Mouse (Mus musculus): ENCODE data around the gene Prr14. TPM values are rescaled to one million over a fixed set of nuclear protein-coding genes. Genes with fewer than 3 reads are reported as not detected.
"Not testable (repeated sequence)": the region's sequence is repeated elsewhere in the genome, so short reads cannot be mapped to it uniquely, and the experiment has no call there.

Gene Prr14
- polyA plus RNA-seq, 1 experiment from 2014 or later = 37.1 TPM

DNA sequence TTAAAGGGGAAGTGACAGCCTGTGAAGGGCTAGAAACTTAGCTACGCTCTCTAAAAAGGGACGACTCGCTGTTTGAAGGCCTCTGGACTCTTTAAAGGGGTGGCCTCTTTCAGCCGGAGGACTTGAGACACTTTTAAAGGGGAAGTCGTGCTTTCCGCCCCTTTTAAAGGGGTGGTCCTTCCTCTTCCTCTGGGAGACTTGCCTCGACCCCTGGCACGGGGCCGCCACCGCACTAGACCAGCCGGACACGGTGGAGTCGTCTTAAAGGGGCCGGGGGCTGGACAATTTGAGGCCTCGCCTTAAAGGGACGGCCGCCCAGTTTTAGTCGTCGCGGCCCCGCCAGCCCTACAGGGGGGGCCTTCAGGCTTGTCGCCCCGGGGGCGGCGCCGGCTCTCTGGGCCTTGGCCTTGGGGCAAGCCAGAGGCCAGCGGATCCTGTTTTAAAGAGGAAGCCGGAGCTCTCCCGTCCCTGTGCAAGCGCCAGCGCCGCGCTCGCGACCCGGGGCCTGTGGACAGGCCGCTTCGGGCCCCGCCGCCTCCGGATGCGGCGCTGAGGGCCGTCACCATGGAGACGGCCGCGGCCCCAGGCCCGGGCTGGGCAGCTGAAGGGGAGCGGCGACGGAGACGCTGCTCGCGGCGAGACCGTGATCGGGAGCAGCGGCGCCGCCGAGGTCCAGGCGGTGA is 19.4 kb downstream of the Prr14 start, which contains the start of gene Fbrs:
Gene Fbrs, plus strand, starts transcription at position 565 of the 683 bp plus-strand sequence.
- peak; percentile 98 for DNase-seq (ENCODE audit: low spot score)

DNA sequence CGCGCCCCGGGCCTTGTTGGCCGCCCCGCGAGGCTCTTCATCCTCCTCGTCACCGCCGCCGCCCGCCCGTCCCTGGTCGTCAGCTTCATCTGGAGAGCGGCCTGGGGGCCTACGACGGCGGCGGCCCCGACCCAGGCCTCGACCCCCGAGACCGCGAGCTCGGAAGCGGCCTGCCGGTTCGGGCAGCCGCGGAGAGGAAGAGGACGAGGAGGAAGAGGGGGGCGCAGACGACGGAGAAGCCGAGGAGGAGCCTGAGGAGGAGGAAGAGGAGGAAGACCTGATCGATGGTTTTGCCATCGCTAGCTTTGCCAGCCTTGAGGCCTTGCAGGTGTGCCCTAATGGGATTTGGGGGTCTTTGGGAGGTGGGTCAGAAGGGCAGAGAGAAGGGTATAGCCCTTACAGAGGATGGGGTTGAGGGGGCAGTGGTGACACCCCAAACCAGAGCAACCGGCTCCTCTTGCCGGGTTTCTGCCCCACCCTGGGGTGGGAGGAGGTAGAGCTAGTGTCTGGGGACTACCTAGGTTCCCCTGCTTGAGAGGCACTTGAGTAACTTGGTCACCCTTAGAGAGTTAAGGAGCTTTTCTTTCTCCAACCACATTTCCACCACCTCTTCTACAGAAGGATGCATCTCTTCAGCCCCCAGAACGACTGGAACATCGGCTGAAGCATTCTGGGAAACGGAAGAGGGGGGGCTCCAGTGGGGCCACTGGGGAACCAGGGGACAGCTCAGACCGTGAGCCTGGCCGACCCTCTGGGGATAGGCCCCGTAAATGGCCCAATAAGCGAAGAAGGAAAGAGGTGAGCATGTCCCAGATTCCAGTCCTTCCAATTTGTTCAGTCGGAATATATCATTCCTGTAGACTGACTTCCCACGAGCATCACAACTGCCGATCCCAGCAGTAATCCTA is 20.2 kb downstream of the Prr14 start:
- peak overlapping the region; percentile 98 for H3K4me3 ChIP-seq (replicated peaks; ENCODE audit: low read depth, low read length)
- TF ChIP-seq CTCF (IDR thresholded peaks at IDR 0.05; ENCODE audit: low read depth) = no peak
- H3K9me3 ChIP-seq (replicated peaks; ENCODE audit: low read length) = no peaks in the 10 kb centered on the region
- peak overlapping the region; percentile 78 for H3K4me2 ChIP-seq (ENCODE audit: low read length)
- peaks cover 29% of the 10 kb centered on the region for H3K36me3 ChIP-seq (ENCODE audit: insufficient read depth, low read length)
- H3K27me3 ChIP-seq (ENCODE audit: insufficient read depth, low read length) = no peaks in the 10 kb centered on the region
- 3% methylated on average over 47 of the region's 48 CpGs for WGBS
- H3K9ac ChIP-seq (ENCODE audit: low read depth, low read length) = peak overlapping the region; percentile 96
- DNase-seq (ENCODE audit: low spot score) = peak; percentile 31
- H3K27ac ChIP-seq = peak overlapping the region; percentile 98
- ATAC-seq (replicated peaks; ENCODE audit: low FRiP score, low read depth) = no peak
- peaks cover 10% of the 10 kb centered on the region; the same call in 1 of the 2 replicates for H3K4me1 ChIP-seq (replicated peaks; ENCODE audit: insufficient read depth, low read length)

More for the DNA sequence above, 19.4 kb downstream of the Prr14 start, which contains the start of gene Fbrs:
- under 1% methylated on average over 57 of the region's 62 CpGs for WGBS
- H3K4me3 ChIP-seq (replicated peaks; ENCODE audit: low read depth, low read length) = peak within 1 kb of the TSS; percentile 98
- TF ChIP-seq CTCF (IDR thresholded peaks at IDR 0.05; ENCODE audit: low read depth) = peak; percentile 5; the same call in 1 of the 2 replicates
- peak within 1 kb of the TSS; percentile 78 for H3K4me2 ChIP-seq (ENCODE audit: low read length)
- H3K36me3 ChIP-seq (ENCODE audit: insufficient read depth, low read length) = peaks cover 30% of the 10 kb centered on the region; the same call in 1 of the 2 replicates
- peak; percentile 77 for ATAC-seq (replicated peaks; ENCODE audit: low FRiP score, low read depth)
- H3K9me3 ChIP-seq (replicated peaks; ENCODE audit: low read length) = no peaks in the 10 kb centered on the region
- H3K9ac ChIP-seq (ENCODE audit: low read depth, low read length) = peak within 1 kb of the TSS; percentile 96
- H3K27ac ChIP-seq = peak within 1 kb of the TSS; percentile 98
- H3K27me3 ChIP-seq (ENCODE audit: insufficient read depth, low read length) = no peaks in the 10 kb centered on the region
- peaks cover 10% of the 10 kb centered on the region; the same call in 1 of the 2 replicates for H3K4me1 ChIP-seq (replicated peaks; ENCODE audit: insufficient read depth, low read length)

GRCm38 (mm10) chr7:127480321-127480720 is 20.9 kb downstream of the Prr14 start:
- Histone ChIP-seq H3K36me3 (ENCODE audit: insufficient read depth, low read length) (peaks cover 27% of the 10 kb centered on the region), H3K4me1 (replicated peaks; ENCODE audit: insufficient read depth, low read length) (peaks cover 10% of the 10 kb centered on the region; the same call in 1 of the 2 replicates), H3K4me2 (ENCODE audit: low read length) (peak overlapping the region; percentile 78), H3K27me3 (ENCODE audit: insufficient read depth, low read length) (no peaks in the 10 kb centered on the region), H3K4me3 (replicated peaks; ENCODE audit: low read depth, low read length) (peak overlapping the region; percentile 98), H3K9me3 (replicated peaks; ENCODE audit: low read length) (no peaks in the 10 kb centered on the region), H3K9ac (ENCODE audit: low read depth, low read length) (peak overlapping the region; percentile 96; the same call in 1 of the 2 replicates), H3K27ac (no peak overlapping the region; the same call in 1 of the 2 replicates)
- WGBS = 60% methylated on average over 2 of the region's 2 CpGs
- TF ChIP-seq CTCF (IDR thresholded peaks at IDR 0.05; ENCODE audit: low read depth) = no peak
- DNase-seq (ENCODE audit: low spot score) (no peak), ATAC-seq (replicated peaks; ENCODE audit: low FRiP score, low read depth) (no peak)

- Histone ChIP-seq H3K4me1 (replicated peaks; ENCODE audit: insufficient read depth, low read length) (peaks cover 2% of the 10 kb centered on the region; the same call in 1 of the 2 replicates), H3K4me3 (replicated peaks; ENCODE audit: low read depth, low read length) (no peak overlapping the region), H3K4me2 (ENCODE audit: low read length) (no peak overlapping the region), H3K9me3 (replicated peaks; ENCODE audit: low read length) (no peaks in the 10 kb centered on the region), H3K27ac (no peak overlapping the region), H3K36me3 (ENCODE audit: insufficient read depth, low read length) (peaks cover 53% of the 10 kb centered on the region), H3K27me3 (ENCODE audit: insufficient read depth, low read length) (no peaks in the 10 kb centered on the region), H3K9ac (ENCODE audit: low read depth, low read length) (no peak overlapping the region)
- DNase-seq (ENCODE audit: low spot score) (no peak), ATAC-seq (replicated peaks; ENCODE audit: low FRiP score, low read depth) (no peak)
- no peak for TF ChIP-seq CTCF (IDR thresholded peaks at IDR 0.05; ENCODE audit: low read depth)
- 82% methylated on average over 5 of the region's 5 CpGs for WGBS
Observed at GRCm38 (mm10) chr7:127485416-127485815, 26.0 kb downstream of the Prr14 start.

DNA sequence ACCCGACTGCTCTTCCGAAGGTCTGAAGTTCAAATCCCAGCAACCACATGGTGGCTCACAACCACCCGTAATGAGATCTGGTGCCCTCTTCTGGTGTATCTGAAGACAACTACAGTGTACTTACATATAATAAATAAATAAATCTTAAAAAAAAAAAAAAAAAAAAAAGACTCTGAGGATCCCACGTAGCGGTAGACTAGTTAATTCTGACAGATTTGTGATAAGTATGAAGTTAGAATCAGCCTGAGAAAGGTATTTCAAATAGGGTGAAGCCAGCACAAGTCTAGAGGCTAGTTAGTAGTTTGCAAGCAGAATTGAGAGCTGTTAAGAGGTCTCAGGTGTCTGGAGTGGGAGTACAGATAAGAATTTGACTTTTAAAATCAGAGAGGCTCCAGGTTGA is 29.0 kb downstream of the Prr14 start:
- not testable (repeated sequence) for DNase-seq (ENCODE audit: low spot score); H3K27me3 ChIP-seq (ENCODE audit: insufficient read depth, low read length); H3K9ac ChIP-seq (ENCODE audit: low read depth, low read length); H3K4me1 ChIP-seq (replicated peaks; ENCODE audit: insufficient read depth, low read length); H3K4me2 ChIP-seq (ENCODE audit: low read length); ATAC-seq (replicated peaks; ENCODE audit: low FRiP score, low read depth); H3K9me3 ChIP-seq (replicated peaks; ENCODE audit: low read length); H3K27ac ChIP-seq; H3K4me3 ChIP-seq (replicated peaks; ENCODE audit: low read depth, low read length)
- peaks cover 57% of the 10 kb centered on the region for H3K36me3 ChIP-seq (ENCODE audit: insufficient read depth, low read length)
- WGBS = 88% methylated on average over 4 of the region's 5 CpGs

DNA sequence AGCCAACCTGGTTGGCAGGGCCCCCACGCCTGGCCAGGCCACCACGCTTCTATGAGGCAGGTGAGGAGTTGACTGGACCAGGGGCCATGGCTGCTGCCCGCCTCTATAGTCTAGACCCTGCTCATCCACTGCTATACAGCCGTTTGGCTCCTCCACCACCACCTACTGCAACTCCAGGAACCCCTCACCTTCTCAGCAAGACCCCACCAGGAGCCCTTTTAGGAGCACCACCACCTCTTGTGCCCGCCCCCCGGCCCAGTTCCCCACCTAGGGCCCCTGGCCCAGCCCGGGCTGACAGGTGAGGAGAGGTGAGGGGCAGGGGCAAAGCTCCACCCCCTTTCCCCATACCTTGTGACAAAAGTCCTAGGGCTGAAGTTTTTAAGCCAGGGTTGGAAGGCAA is 30.6 kb downstream of the Prr14 start:
- WGBS = 91% methylated on average over 7 of the region's 7 CpGs
- peak; percentile 38; the same call in 1 of the 2 replicates for ATAC-seq (replicated peaks; ENCODE audit: low FRiP score, low read depth)

More for the DNA sequence above, 30.6 kb downstream of the Prr14 start:
- no peaks in the 10 kb centered on the region for H3K4me1 ChIP-seq (replicated peaks; ENCODE audit: insufficient read depth, low read length)
- no peak overlapping the region for H3K27ac ChIP-seq
- no peak for TF ChIP-seq CTCF (IDR thresholded peaks at IDR 0.05; ENCODE audit: low read depth)
- H3K4me3 ChIP-seq (replicated peaks; ENCODE audit: low read depth, low read length) = no peak overlapping the region
- no peak for DNase-seq (ENCODE audit: low spot score)
- no peak overlapping the region for H3K4me2 ChIP-seq (ENCODE audit: low read length)
- H3K9me3 ChIP-seq (replicated peaks; ENCODE audit: low read length) = no peaks in the 10 kb centered on the region
- H3K9ac ChIP-seq (ENCODE audit: low read depth, low read length) = no peak overlapping the region
- H3K36me3 ChIP-seq (ENCODE audit: insufficient read depth, low read length) = peaks cover 52% of the 10 kb centered on the region
- H3K27me3 ChIP-seq (ENCODE audit: insufficient read depth, low read length) = no peaks in the 10 kb centered on the region
